Mouse (Mus musculus): ENCODE measurements at regions not wholly inside any gene's neighbourhood (a gene's known extent, or its start where the extent isn't known, plus 50 kb on each side); places are given as distances from the start of the nearest gene placed in this dataset.
"Not testable (repeated sequence)": the region's sequence is repeated elsewhere in the genome, so short reads cannot be mapped to it uniquely, and the experiment has no call there.

- H3K9me3 ChIP-seq (replicated peaks) = 0 out of 2 replicates have a peak, but pooled peaks cover 6% of the 10 kb centered on the region
- WGBS = 71% methylated on average over 5 of the region's 5 CpGs
Measured at GRCm38 (mm10) chr2:92664939-92665338, 65.4 kb downstream of the Chst1 start.

GRCm38 (mm10) chr2:92667192-92667591 lies 67.7 kb downstream of the Chst1 start:
- Histone ChIP-seq H3K9me3 (replicated peaks) (no peaks in the 10 kb centered on the region), H3K27ac (replicated peaks) (peak overlapping the region; percentile 46; the same call in 1 of the 2 replicates), H3K4me3 (no peak overlapping the region), H3K4me1 (peaks cover 41% of the 10 kb centered on the region), H3K27me3 (ENCODE audit: low read depth, poor library complexity, severe bottlenecking) (peaks cover 7% of the 10 kb centered on the region; the same call in 1 of the 2 replicates), H3K36me3 (no peaks in the 10 kb centered on the region)
- no peak for DNase-seq (ENCODE audit: low spot score)
- WGBS = 77% methylated on average over 1 of the region's 1 CpGs

More at GRCm38 (mm10) chr2:92664939-92665338, 65.4 kb downstream of the Chst1 start:
- H3K36me3 ChIP-seq = no peaks in the 10 kb centered on the region
- no peak overlapping the region for H3K27ac ChIP-seq (replicated peaks)
- no peak for DNase-seq (ENCODE audit: low spot score)
- H3K4me3 ChIP-seq = no peak overlapping the region
- peaks cover 35% of the 10 kb centered on the region for H3K4me1 ChIP-seq
- peaks cover 7% of the 10 kb centered on the region; the same call in 1 of the 2 replicates for H3K27me3 ChIP-seq (ENCODE audit: low read depth, poor library complexity, severe bottlenecking)

GRCm38 (mm10) chr2:92667756-92668155 lies 68.2 kb downstream of the Chst1 start:
- Histone ChIP-seq H3K4me3 (no peak overlapping the region), H3K4me1 (peaks cover 41% of the 10 kb centered on the region), H3K27ac (replicated peaks) (no peak overlapping the region), H3K27me3 (ENCODE audit: low read depth, poor library complexity, severe bottlenecking) (peaks cover 7% of the 10 kb centered on the region; the same call in 1 of the 2 replicates), H3K36me3 (no peaks in the 10 kb centered on the region), H3K9me3 (replicated peaks) (no peaks in the 10 kb centered on the region)
- WGBS = 57% methylated on average over 6 of the region's 6 CpGs
- no peak for DNase-seq (ENCODE audit: low spot score)

- H3K4me1 ChIP-seq = peaks cover 26% of the 10 kb centered on the region
- not testable (repeated sequence) for H3K9me3 ChIP-seq (replicated peaks); H3K4me3 ChIP-seq; DNase-seq (ENCODE audit: low spot score); H3K27ac ChIP-seq (replicated peaks); H3K27me3 ChIP-seq (ENCODE audit: low read depth, poor library complexity, severe bottlenecking); H3K36me3 ChIP-seq
- 29% methylated on average over 10 of the region's 10 CpGs for WGBS
Measured at GRCm38 (mm10) chr2:92669431-92670081, 70.0 kb downstream of the Chst1 start.

GRCm38 (mm10) chr2:92671586-92671985 lies 72.1 kb downstream of the Chst1 start:
- peak; percentile 53 for DNase-seq (ENCODE audit: low spot score)
- Histone ChIP-seq H3K36me3 (no peaks in the 10 kb centered on the region), H3K27ac (replicated peaks) (no peak overlapping the region), H3K4me3 (no peak overlapping the region), H3K9me3 (replicated peaks) (no peaks in the 10 kb centered on the region), H3K4me1 (peaks cover 22% of the 10 kb centered on the region), H3K27me3 (ENCODE audit: low read depth, poor library complexity, severe bottlenecking) (peaks cover 7% of the 10 kb centered on the region; the same call in 1 of the 2 replicates)
- WGBS = 33% methylated on average over 5 of the region's 5 CpGs

DNA sequence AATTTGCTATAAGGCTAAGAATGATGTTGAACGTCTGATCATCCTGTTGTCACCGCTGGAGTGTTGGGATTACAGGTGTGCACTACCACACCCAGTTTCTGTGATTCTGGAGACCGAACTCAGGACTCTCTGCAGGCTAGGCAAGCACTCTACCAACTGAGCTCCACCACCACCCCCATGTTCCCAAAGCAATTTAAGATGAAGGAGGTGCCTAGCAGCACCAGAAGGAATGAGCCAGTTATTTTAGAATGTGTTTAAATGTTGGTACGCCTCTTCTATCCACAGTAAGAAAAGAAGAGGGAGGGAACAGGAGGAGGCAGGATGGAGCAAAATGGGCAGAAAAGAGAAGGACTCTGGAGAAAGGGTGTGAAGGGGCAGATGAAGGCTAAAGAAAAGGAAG lies 72.6 kb downstream of the Chst1 start:
- WGBS = 75% methylated on average over 4 of the region's 4 CpGs

GRCm38 (mm10) chr2:92673064-92673813 lies 73.7 kb downstream of the Chst1 start:
- Histone ChIP-seq H3K4me3 (no peak overlapping the region), H3K27ac (replicated peaks) (no peak overlapping the region), H3K9me3 (replicated peaks) (no peaks in the 10 kb centered on the region), H3K27me3 (ENCODE audit: low read depth, poor library complexity, severe bottlenecking) (no peaks in the 10 kb centered on the region), H3K36me3 (no peaks in the 10 kb centered on the region), H3K4me1 (peaks cover 12% of the 10 kb centered on the region)
- DNase-seq (ENCODE audit: low spot score) = no peak
- WGBS = 92% methylated on average over 9 of the region's 9 CpGs

More for the DNA sequence above, 72.6 kb downstream of the Chst1 start:
- Histone ChIP-seq H3K27ac (replicated peaks) (no peak overlapping the region), H3K4me1 (peaks cover 20% of the 10 kb centered on the region), H3K4me3 (no peak overlapping the region), H3K36me3 (no peaks in the 10 kb centered on the region), H3K27me3 (ENCODE audit: low read depth, poor library complexity, severe bottlenecking) (peaks cover 4% of the 10 kb centered on the region; the same call in 1 of the 2 replicates), H3K9me3 (replicated peaks) (no peaks in the 10 kb centered on the region)
- DNase-seq (ENCODE audit: low spot score) = no peak

DNA sequence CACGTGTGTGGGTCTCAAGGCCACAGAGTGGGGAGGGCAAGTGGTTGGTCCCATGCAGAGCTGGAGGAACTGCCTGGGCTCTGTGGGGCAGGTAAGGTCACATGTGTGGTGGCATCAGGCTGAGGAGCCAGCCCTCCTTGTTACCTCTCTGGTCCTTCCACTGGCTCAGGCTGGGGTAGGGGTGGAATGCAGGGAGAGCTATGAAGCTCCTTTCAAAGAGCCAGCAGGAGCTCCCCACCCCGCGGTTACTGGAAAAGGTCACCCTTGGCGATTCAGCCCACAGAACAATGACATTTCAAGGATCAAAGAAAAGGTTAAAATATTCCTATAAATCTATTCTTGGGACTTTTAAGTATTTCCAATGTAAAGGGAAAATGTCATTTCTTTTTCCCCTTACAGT lies 74.4 kb downstream of the Chst1 start:
- H3K27ac ChIP-seq (replicated peaks) = no peak overlapping the region
- no peaks in the 10 kb centered on the region for H3K27me3 ChIP-seq (ENCODE audit: low read depth, poor library complexity, severe bottlenecking)
- no peaks in the 10 kb centered on the region for H3K9me3 ChIP-seq (replicated peaks)
- no peak overlapping the region for H3K4me3 ChIP-seq
- H3K4me1 ChIP-seq = peaks cover 12% of the 10 kb centered on the region
- 22% methylated on average over 4 of the region's 4 CpGs for WGBS
- no peak for DNase-seq (ENCODE audit: low spot score)
- H3K36me3 ChIP-seq = no peaks in the 10 kb centered on the region

GRCm38 (mm10) chr2:92675247-92675646 lies 75.7 kb downstream of the Chst1 start:
- Histone ChIP-seq H3K4me1 (peaks cover 6% of the 10 kb centered on the region), H3K4me3 (no peak overlapping the region), H3K27ac (replicated peaks) (no peak overlapping the region), H3K36me3 (no peaks in the 10 kb centered on the region), H3K9me3 (replicated peaks) (no peaks in the 10 kb centered on the region), H3K27me3 (ENCODE audit: low read depth, poor library complexity, severe bottlenecking) (no peaks in the 10 kb centered on the region)
- DNase-seq (ENCODE audit: low spot score) = no peak
- 67% methylated on average over 9 of the region's 9 CpGs for WGBS

DNA sequence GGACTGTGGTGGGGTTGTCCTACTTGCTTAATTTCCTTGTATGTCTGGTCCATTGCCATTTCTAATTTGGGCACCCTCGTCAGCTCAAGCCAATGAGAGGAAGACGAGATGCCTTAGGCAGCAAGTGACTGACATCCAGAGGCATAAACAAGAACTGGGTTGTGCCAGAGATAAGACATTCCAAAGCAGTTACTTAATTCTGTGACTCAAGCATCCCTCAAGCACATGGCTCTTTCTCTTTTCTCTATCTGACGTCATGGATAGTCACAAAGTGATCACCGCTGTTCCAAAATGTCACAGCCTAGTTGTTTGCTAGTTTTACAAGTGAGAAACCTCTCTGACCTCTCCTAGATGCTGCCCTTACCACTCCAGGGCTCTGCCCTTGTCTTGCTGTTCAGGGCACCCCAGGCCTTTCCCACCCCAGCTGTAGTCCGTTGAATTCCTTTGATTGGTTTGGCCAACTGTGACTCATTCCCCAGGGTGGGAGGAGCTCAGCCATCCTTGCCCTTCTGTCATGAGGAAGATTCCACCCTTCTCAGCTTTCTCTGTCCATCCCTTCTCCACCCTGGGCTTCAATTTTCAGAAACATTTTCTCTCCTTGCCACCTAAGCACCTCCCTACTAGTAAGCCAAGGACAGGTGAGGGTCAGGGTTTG lies 78.9 kb downstream of the Chst1 start:
- no peak overlapping the region for H3K4me3 ChIP-seq
- DNase-seq (ENCODE audit: low spot score) = no peak
- peaks cover 3% of the 10 kb centered on the region; the same call in 1 of the 2 replicates for H3K4me1 ChIP-seq
- no peaks in the 10 kb centered on the region for H3K27me3 ChIP-seq (ENCODE audit: low read depth, poor library complexity, severe bottlenecking)
- H3K36me3 ChIP-seq = no peaks in the 10 kb centered on the region
- no peak overlapping the region for H3K27ac ChIP-seq (replicated peaks)
- no peaks in the 10 kb centered on the region for H3K9me3 ChIP-seq (replicated peaks)
- WGBS = 75% methylated on average over 5 of the region's 5 CpGs

GRCm38 (mm10) chr2:92678999-92679704 lies 79.6 kb downstream of the Chst1 start:
- WGBS = 86% methylated on average over 3 of the region's 3 CpGs

GRCm38 (mm10) chr2:92682256-92682655 lies 82.7 kb downstream of the Chst1 start:
- WGBS = 95% methylated on average over 9 of the region's 9 CpGs
- Histone ChIP-seq H3K36me3 (no peaks in the 10 kb centered on the region), H3K27ac (replicated peaks) (no peak overlapping the region), H3K4me3 (no peak overlapping the region), H3K27me3 (ENCODE audit: low read depth, poor library complexity, severe bottlenecking) (no peaks in the 10 kb centered on the region), H3K4me1 (no peaks in the 10 kb centered on the region), H3K9me3 (replicated peaks) (no peaks in the 10 kb centered on the region)
- no peak for DNase-seq (ENCODE audit: low spot score)

More at GRCm38 (mm10) chr2:92678999-92679704, 79.6 kb downstream of the Chst1 start:
- DNase-seq (ENCODE audit: low spot score) = no peak
- no peaks in the 10 kb centered on the region for H3K27me3 ChIP-seq (ENCODE audit: low read depth, poor library complexity, severe bottlenecking)
- H3K36me3 ChIP-seq = no peaks in the 10 kb centered on the region
- H3K4me1 ChIP-seq = no peaks in the 10 kb centered on the region
- H3K27ac ChIP-seq (replicated peaks) = no peak overlapping the region
- no peaks in the 10 kb centered on the region for H3K9me3 ChIP-seq (replicated peaks)
- no peak overlapping the region for H3K4me3 ChIP-seq
